ENCODE assay signal across 8 mouse cellular contexts in the genomic region with DNA sequence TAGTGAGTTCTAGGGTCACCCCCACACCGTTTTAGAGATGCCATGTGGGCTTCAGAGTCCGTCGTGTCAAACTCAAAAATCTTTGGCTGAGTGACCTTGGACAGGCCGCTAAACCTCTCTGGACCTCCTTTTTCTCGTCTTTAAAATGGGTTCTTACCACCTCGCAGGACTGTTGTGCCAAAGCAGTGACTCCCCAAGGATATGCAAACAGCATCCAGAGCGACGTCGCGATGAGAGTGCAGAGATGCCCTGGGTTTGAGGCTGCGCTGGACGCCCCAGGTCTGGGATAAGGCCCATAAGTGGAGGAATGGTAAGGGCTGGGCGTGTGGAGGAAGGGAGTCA. TPM values are rescaled to one million over a fixed set of nuclear protein-coding genes. Genes with fewer than 3 reads are reported as not detected.
DNase-seq lines count a peak whose midpoint lies in the region; ATAC-seq and TF ChIP-seq lines count a peak whose summit lies in the region.

No protein-coding gene starts in this region.

- H3K4me3 ChIP-seq in neural tube, embryonic 11.5 days (ENCODE audit: low read depth, low read length): peak overlapping the region; percentile 71
- H3K4me3 ChIP-seq in limb, embryonic 14.5 days (replicated peaks; ENCODE audit: low read length): peak overlapping the region; percentile 43
- peak overlapping the region; percentile 22; the same call in 1 of the 2 replicates for H3K4me3 ChIP-seq in stomach, postnatal 0 days (ENCODE audit: low read depth, low read length)
- no peak overlapping the region for H3K4me3 ChIP-seq in kidney, adult 2 months (ENCODE audit: insufficient read depth, low read depth, low read length)

- peaks cover 14% of the 10 kb centered on the region for H3K27me3 ChIP-seq in neural tube, embryonic 11.5 days (ENCODE audit: control insufficient read depth, insufficient read depth, low read length)
- H3K27me3 ChIP-seq in limb, embryonic 14.5 days (ENCODE audit: control insufficient read depth, insufficient read depth, low read length): peaks cover 23% of the 10 kb centered on the region
- peaks cover 15% of the 10 kb centered on the region; the same call in 1 of the 2 replicates for H3K27me3 ChIP-seq in stomach, postnatal 0 days (ENCODE audit: control insufficient read depth, insufficient read depth, low read length)
- peaks cover 4% of the 10 kb centered on the region; the same call in 1 of the 2 replicates for H3K27me3 ChIP-seq in kidney, adult 2 months (replicated peaks; ENCODE audit: control insufficient read depth, insufficient read depth, low read length)

- TF ChIP-seq CTCF in stomach, postnatal 0 days (IDR thresholded peaks at IDR 0.05; ENCODE audit: low read depth): no peak
- no peak for TF ChIP-seq CTCF in kidney, adult 2 months (conservative IDR thresholded peaks at IDR 0.05; ENCODE audit: insufficient read depth, insufficient read length, low read depth, low read length)

- ATAC-seq in neural tube, embryonic 11.5 days (ENCODE audit: insufficient read depth, low FRiP score, low TSS enrichment): no peak; the same call in 1 of the 2 replicates
- no peak for ATAC-seq in limb, embryonic 14.5 days (ENCODE audit: low FRiP score, low read depth)
- ATAC-seq in stomach, postnatal 0 days (ENCODE audit: low FRiP score, low TSS enrichment): no peak

- H3K9me3 ChIP-seq in neural tube, embryonic 11.5 days (ENCODE audit: control insufficient read depth, low read length): no peaks in the 10 kb centered on the region
- no peaks in the 10 kb centered on the region for H3K9me3 ChIP-seq in limb, embryonic 14.5 days (ENCODE audit: control insufficient read depth, low read length)
- H3K9me3 ChIP-seq in stomach, postnatal 0 days (ENCODE audit: control insufficient read depth, low read length): no peaks in the 10 kb centered on the region

- WGBS in neural tube, embryonic 11.5 days: 2% methylated on average over 13 of the region's 13 CpGs
- WGBS in limb, embryonic 14.5 days: 3% methylated on average over 12 of the region's 13 CpGs
- WGBS in stomach, postnatal 0 days: 2% methylated on average over 13 of the region's 13 CpGs
- WGBS in kidney, adult 2 months: 5% methylated on average over 13 of the region's 13 CpGs

- no peak for TF ChIP-seq EP300 in stomach, postnatal 0 days (optimal IDR thresholded peaks at IDR 0.05)

- peak; percentile 37 for DNase-seq in embryo, embryonic 11 days
- no peak for DNase-seq in embryo, embryonic 10.5 days (ENCODE audit: low spot score)
- DNase-seq in neural tube, embryonic 11.5 days (ENCODE audit: low spot score): peak; percentile 60
- no peak for DNase-seq in neural tube, embryonic 10.5 days (ENCODE audit: extremely low spot score, low spot score)
- DNase-seq in limb, embryonic 14.5 days (ENCODE audit: low spot score): no peak
- no peak for DNase-seq in stomach, postnatal 0 days (ENCODE audit: low spot score)
- DNase-seq in kidney, adult 2 months: no peak
- no peak for DNase-seq in lung, postnatal 10 days

- H3K4me1 ChIP-seq in neural tube, embryonic 11.5 days (ENCODE audit: control insufficient read depth, insufficient read depth, low read length): peaks cover 31% of the 10 kb centered on the region
- peaks cover 15% of the 10 kb centered on the region for H3K4me1 ChIP-seq in limb, embryonic 14.5 days (ENCODE audit: control insufficient read depth, insufficient read depth, low read length)
- H3K4me1 ChIP-seq in stomach, postnatal 0 days (replicated peaks; ENCODE audit: control insufficient read depth, insufficient read depth): no peaks in the 10 kb centered on the region
- no peaks in the 10 kb centered on the region for H3K4me1 ChIP-seq in kidney, adult 2 months (ENCODE audit: control insufficient read depth, insufficient read depth, low read length)

- H3K27ac ChIP-seq in neural tube, embryonic 11.5 days (ENCODE audit: low read depth, low read length): peak overlapping the region; percentile 98
- H3K27ac ChIP-seq in limb, embryonic 14.5 days (replicated peaks; ENCODE audit: low read depth, low read length): no peak overlapping the region
- H3K27ac ChIP-seq in stomach, postnatal 0 days (replicated peaks): no peak overlapping the region
- H3K27ac ChIP-seq in kidney, adult 2 months (ENCODE audit: insufficient read depth, low read depth, low read length): no peak overlapping the region

- no peak for TF ChIP-seq POLR2A in limb, embryonic 14.5 days (IDR thresholded peaks at IDR 0.05; ENCODE audit: borderline replicate concordance, extremely low read depth, insufficient read depth, insufficient read length)
- no peak for TF ChIP-seq POLR2A in kidney, adult 2 months (IDR thresholded peaks at IDR 0.05; ENCODE audit: low read depth, low read length)

- peak overlapping the region; percentile 91 for H3K9ac ChIP-seq in neural tube, embryonic 11.5 days (ENCODE audit: low read length)
- H3K9ac ChIP-seq in limb, embryonic 14.5 days (ENCODE audit: low read depth, low read length, severe bottlenecking): peak overlapping the region; percentile 53
- no peak overlapping the region for H3K9ac ChIP-seq in stomach, postnatal 0 days (ENCODE audit: low read length)

- no peaks in the 10 kb centered on the region for H3K36me3 ChIP-seq in neural tube, embryonic 11.5 days (ENCODE audit: control insufficient read depth, insufficient read depth, low read length)
- peaks cover under 1% of the 10 kb centered on the region; the same call in 1 of the 2 replicates for H3K36me3 ChIP-seq in limb, embryonic 14.5 days (ENCODE audit: control insufficient read depth, insufficient read depth, low read length)
- H3K36me3 ChIP-seq in stomach, postnatal 0 days (ENCODE audit: control insufficient read depth, insufficient read depth, low read length): no peaks in the 10 kb centered on the region
- no peaks in the 10 kb centered on the region for H3K36me3 ChIP-seq in kidney, adult 2 months (ENCODE audit: control insufficient read depth, insufficient read depth, low read length)

- peak overlapping the region; percentile 87 for H3K4me2 ChIP-seq in neural tube, embryonic 11.5 days (ENCODE audit: low read depth)
- H3K4me2 ChIP-seq in limb, embryonic 14.5 days (replicated peaks; ENCODE audit: low read depth, low read length, severe bottlenecking): peak overlapping the region; percentile 80
- H3K4me2 ChIP-seq in stomach, postnatal 0 days (replicated peaks; ENCODE audit: low read depth): peak overlapping the region; percentile 41

RNA-seq across cellular contexts. Expression of a gene that starts 24.4 kb away (rescaled TPM):
- 0.53 and 1.3 TPM in 2 replicates for polyA plus RNA-seq in neural tube, embryonic 11.5 days (2014; fragmentation: Nextera tagmentation; extraction: Ambion mirVana)
- polyA plus RNA-seq in limb, embryonic 14.5 days (2012; rRNA removed): 1.2 and 2.3 TPM in 2 replicates
- 1.8 and 2.1 TPM in 2 replicates for polyA plus RNA-seq in limb, embryonic 14.5 days (2014; fragmentation: Nextera tagmentation; extraction: Ambion mirVana)
- 1.9 and 2.2 TPM in 2 replicates for polyA plus RNA-seq in stomach, postnatal 0 days (2015; fragmentation: Nextera tagmentation; extraction: Ambion mirVana)
- 0.35 TPM in 1 of 2 replicates, not detected in the other for polyA plus RNA-seq in kidney, adult 2 months (2012; rRNA removed)

RNA-seq across cellular contexts. Expression of a gene that starts 27.7 kb away (rescaled TPM):
- polyA plus RNA-seq in neural tube, embryonic 11.5 days (2014; fragmentation: Nextera tagmentation; extraction: Ambion mirVana): 0.53 and 0.90 TPM in 2 replicates
- 0.50 and 0.54 TPM in 2 replicates for polyA plus RNA-seq in limb, embryonic 14.5 days (2012; rRNA removed)
- 1.9 and 2.2 TPM in 2 replicates for polyA plus RNA-seq in limb, embryonic 14.5 days (2014; fragmentation: Nextera tagmentation; extraction: Ambion mirVana)
- polyA plus RNA-seq in stomach, postnatal 0 days (2015; fragmentation: Nextera tagmentation; extraction: Ambion mirVana): 1.7 and 2.0 TPM in 2 replicates
- 0.14 TPM in 1 of 2 replicates, not detected in the other for polyA plus RNA-seq in kidney, adult 2 months (2012; rRNA removed)

RNA-seq across cellular contexts. Expression of a gene that starts 48.6 kb away (rescaled TPM):
- 28.6 and 30.0 TPM in 2 replicates for polyA plus RNA-seq in neural tube, embryonic 11.5 days (2014; fragmentation: Nextera tagmentation; extraction: Ambion mirVana)
- polyA plus RNA-seq in limb, embryonic 14.5 days (2012; rRNA removed): 37.0 and 41.4 TPM in 2 replicates
- polyA plus RNA-seq in limb, embryonic 14.5 days (2014; fragmentation: Nextera tagmentation; extraction: Ambion mirVana): 39.7 and 46.5 TPM in 2 replicates
- polyA plus RNA-seq in stomach, postnatal 0 days (2015; fragmentation: Nextera tagmentation; extraction: Ambion mirVana): 29.2 and 30.2 TPM in 2 replicates
- 37.6 and 42.0 TPM in 2 replicates for polyA plus RNA-seq in kidney, adult 2 months (2012; rRNA removed)

Comparison
In these comparisons a context has a peak if more than half of its experiments do, and no peak if none do; other contexts are left out.
1. DNase-seq: peak in embryo, embryonic 11 days (single experiment) and neural tube, embryonic 11.5 days (single experiment); none in embryo, embryonic 10.5 days (single experiment), neural tube, embryonic 10.5 days (single experiment), limb, embryonic 14.5 days (single experiment), stomach, postnatal 0 days (single experiment), kidney, adult 2 months (single experiment) and lung, postnatal 10 days (single experiment).
2. Peak in every context shown above with its lines, with median percentiles within 50 percentile points of each other: H3K4me2 ChIP-seq.